Mouse (Mus musculus) lung, embryonic 15.5 days (tissue): Measurements from ENCODE around the gene Dock8. TPM values are rescaled to one million over a fixed set of nuclear protein-coding genes. Genes with fewer than 3 reads are reported as not detected.

Source experiments
- ATAC-seq: fragments of 200-750 bp; cut with Nextera tagmentation; 2 replicates; pipeline ENCODE4 v1.8.0; 2017; ENCODE audit warnings: moderate number of reproducible peaks, borderline replicate concordance; ENCODE audit not compliant: low FRiP score, low TSS enrichment; ENCODE audit errors: extremely low read depth
- H3K27ac ChIP-seq: fragments of 300-500 bp; sonication (generic); 2 replicates; pipeline ENCODE4 v1.5.1; 2015; ENCODE audit warnings: moderate library complexity, mild to moderate bottlenecking, inconsistent platforms
- H3K27me3 ChIP-seq: fragments of 300-500 bp; sonication (generic); 2 replicates; pipeline ENCODE4 v1.6.1; 2015; ENCODE audit warnings: inconsistent platforms
- H3K36me3 ChIP-seq: fragments of 300-500 bp; sonication (generic); 2 replicates; pipeline ENCODE4 v1.6.1; 2015; ENCODE audit warnings: inconsistent platforms
- H3K4me1 ChIP-seq: fragments of 300-500 bp; sonication (generic); 2 replicates; pipeline ENCODE4 v1.6.1; 2015; ENCODE audit warnings: inconsistent platforms
- H3K4me2 ChIP-seq: fragments of 300-500 bp; sonication (generic); 2 replicates; pipeline ENCODE4 v1.6.1; 2015; ENCODE audit warnings: inconsistent platforms, mild to moderate bottlenecking, moderate library complexity
- H3K4me3 ChIP-seq: fragments of 300-500 bp; sonication (generic); 2 replicates; pipeline ENCODE4 v1.5.1; 2015; ENCODE audit warnings: mild to moderate bottlenecking, inconsistent platforms
- H3K9ac ChIP-seq: fragments of 300-500 bp; sonication (generic); 2 replicates; pipeline ENCODE4 v1.6.1; 2015; ENCODE audit warnings: inconsistent platforms
- H3K9me3 ChIP-seq: fragments of 300-500 bp; sonication (generic); 2 replicates; pipeline ENCODE4 v1.6.1; 2016; ENCODE audit warnings: inconsistent platforms
- WGBS: fragments of 180-500 bp; shearing (Covaris S2); methylation state at CpG from one replicate; pipeline ENCODE4 v1.1.7; 2015; 5-methylcytosine and 5-hydroxymethylcytosine counted together
- polyA plus RNA-seq: library from polyadenylated mRNA; unstranded; fragments of >200 nt; fragmentation: Nextera tagmentation; extraction: Ambion mirVana; gene quantifications from 2 replicates; pipeline ENCODE4 v1.2.1, GENCODE M21; 2015

Dock8 gene
- polyA plus RNA-seq, 1 experiment from 2014 or later, result 4.5 TPM

DNA sequence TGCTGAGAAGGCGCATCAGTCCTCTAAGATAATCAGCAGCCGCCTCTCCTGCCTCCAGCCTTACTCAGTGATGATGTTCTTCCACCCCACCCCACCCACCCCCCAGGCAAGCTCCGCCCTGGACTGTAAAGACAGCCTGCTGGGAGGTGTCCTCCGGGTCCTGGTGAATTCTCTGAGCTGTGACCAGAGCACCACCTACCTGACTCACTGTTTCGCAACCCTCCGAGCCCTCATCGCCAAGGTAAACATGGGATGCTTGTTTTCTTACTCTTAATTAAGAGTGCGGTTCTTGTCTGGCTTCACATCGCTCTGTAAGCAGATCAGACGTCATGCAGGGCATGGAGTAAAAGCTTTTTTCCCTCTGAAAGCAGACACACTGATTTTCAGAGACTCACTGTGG lies 172.1 kb downstream of the Dock8 start:
- Histone ChIP-seq H3K4me2 (no peak overlapping the region), H3K9me3 (no peaks in the 10 kb centered on the region), H3K27ac (no peak overlapping the region), H3K27me3 (no peaks in the 10 kb centered on the region), H3K9ac (no peak overlapping the region), H3K4me3 (no peak overlapping the region), H3K4me1 (no peaks in the 10 kb centered on the region), H3K36me3 (no peaks in the 10 kb centered on the region)
- no peak for ATAC-seq
- WGBS, result 45% methylated on average over 10 of the region's 10 CpGs

- Histone ChIP-seq H3K27me3 (no peaks in the 10 kb centered on the region), H3K9me3 (no peaks in the 10 kb centered on the region), H3K36me3 (no peaks in the 10 kb centered on the region), H3K4me1 (no peaks in the 10 kb centered on the region), H3K9ac (no peak overlapping the region), H3K4me2 (no peak overlapping the region), H3K27ac (no peak overlapping the region), H3K4me3 (no peak overlapping the region)
- WGBS, result 84% methylated on average over 11 of the region's 11 CpGs
- ATAC-seq, result no peak
Measured at GRCm38 (mm10) chr19:25176746-25177145, 177.4 kb downstream of the Dock8 start.

GRCm38 (mm10) chr19:25180024-25180423 lies 180.7 kb downstream of the Dock8 start:
- no peak overlapping the region for H3K9ac ChIP-seq
- H3K4me3 ChIP-seq, result no peak overlapping the region
- no peaks in the 10 kb centered on the region for H3K36me3 ChIP-seq
- no peak overlapping the region for H3K4me2 ChIP-seq
- no peaks in the 10 kb centered on the region for H3K27me3 ChIP-seq
- no peak overlapping the region for H3K27ac ChIP-seq
- WGBS, result 66% methylated on average over 6 of the region's 6 CpGs
- peaks cover 3% of the 10 kb centered on the region; the same call in 1 of the 2 replicates for H3K4me1 ChIP-seq
- no peaks in the 10 kb centered on the region for H3K9me3 ChIP-seq
- ATAC-seq, result no peak

DNA sequence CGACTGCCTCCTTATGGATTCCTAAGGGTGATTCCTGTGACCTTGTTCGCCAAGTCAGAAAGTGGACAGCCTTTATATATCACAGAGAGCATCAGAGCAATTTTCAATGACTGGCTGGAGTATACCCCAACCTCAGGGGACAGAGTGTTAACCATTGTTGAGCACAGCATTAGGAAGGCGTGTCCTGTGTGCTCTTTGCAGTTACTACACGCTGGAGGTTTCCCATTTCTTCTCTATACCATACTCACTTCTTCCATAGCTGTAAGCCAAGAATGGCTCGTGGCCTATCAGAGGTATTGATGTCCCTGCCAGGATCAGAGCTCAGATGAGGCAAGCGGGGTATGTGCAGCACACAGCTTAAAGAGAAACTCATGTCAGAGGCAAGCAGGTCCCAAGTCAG lies 181.2 kb downstream of the Dock8 start:
- WGBS, result 74% methylated on average over 6 of the region's 6 CpGs
- H3K9ac ChIP-seq, result no peak overlapping the region
- no peak overlapping the region for H3K27ac ChIP-seq
- no peaks in the 10 kb centered on the region for H3K36me3 ChIP-seq
- ATAC-seq, result no peak
- no peak overlapping the region for H3K4me2 ChIP-seq
- peaks cover 8% of the 10 kb centered on the region for H3K4me1 ChIP-seq
- no peak overlapping the region for H3K4me3 ChIP-seq
- H3K9me3 ChIP-seq, result no peaks in the 10 kb centered on the region
- H3K27me3 ChIP-seq, result no peaks in the 10 kb centered on the region

GRCm38 (mm10) chr19:25184076-25184475 lies 184.7 kb downstream of the Dock8 start:
- Histone ChIP-seq H3K27me3 (no peaks in the 10 kb centered on the region), H3K4me2 (no peak overlapping the region), H3K9me3 (no peaks in the 10 kb centered on the region), H3K36me3 (no peaks in the 10 kb centered on the region), H3K9ac (no peak overlapping the region), H3K27ac (no peak overlapping the region), H3K4me3 (no peak overlapping the region), H3K4me1 (peaks cover 25% of the 10 kb centered on the region)
- 74% methylated on average over 7 of the region's 7 CpGs for WGBS
- no peak for ATAC-seq

DNA sequence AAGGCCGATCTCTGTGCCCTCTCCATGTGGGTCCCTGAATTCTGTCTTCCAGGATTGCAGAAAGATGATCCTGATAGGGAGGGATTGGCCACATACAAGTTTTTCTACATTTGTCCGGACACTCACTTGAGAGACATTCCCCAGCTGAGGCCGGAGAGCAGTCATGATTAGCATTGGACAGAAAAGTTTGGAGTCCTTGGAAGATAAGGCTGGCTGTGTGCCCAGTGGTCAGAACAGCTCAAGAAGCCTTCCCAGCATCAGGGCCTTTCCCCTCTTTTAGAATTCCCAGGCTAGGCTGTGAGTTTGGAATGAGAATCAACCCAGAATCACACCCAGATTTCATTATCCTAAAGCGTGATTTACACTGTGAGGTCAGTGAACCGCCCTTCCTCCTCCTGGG lies 187.0 kb downstream of the Dock8 start:
- H3K9me3 ChIP-seq, result no peaks in the 10 kb centered on the region
- ATAC-seq, result peak; percentile 41; the same call in 1 of the 2 replicates
- H3K4me1 ChIP-seq, result peaks cover 25% of the 10 kb centered on the region
- H3K4me3 ChIP-seq, result no peak overlapping the region
- H3K36me3 ChIP-seq, result no peaks in the 10 kb centered on the region
- H3K4me2 ChIP-seq, result no peak overlapping the region
- H3K9ac ChIP-seq, result no peak overlapping the region
- WGBS, result 55% methylated on average over 5 of the region's 5 CpGs
- H3K27ac ChIP-seq, result peak overlapping the region; percentile 60
- H3K27me3 ChIP-seq, result no peaks in the 10 kb centered on the region

GRCm38 (mm10) chr19:25187681-25188080 lies 188.3 kb downstream of the Dock8 start:
- no peaks in the 10 kb centered on the region for H3K36me3 ChIP-seq
- no peaks in the 10 kb centered on the region for H3K27me3 ChIP-seq
- 62% methylated on average over 18 of the region's 18 CpGs for WGBS
- H3K4me2 ChIP-seq, result peak overlapping the region; percentile 24; the same call in 1 of the 2 replicates
- no peak overlapping the region for H3K9ac ChIP-seq
- H3K4me3 ChIP-seq, result no peak overlapping the region
- peaks cover 25% of the 10 kb centered on the region for H3K4me1 ChIP-seq
- no peak overlapping the region for H3K27ac ChIP-seq
- H3K9me3 ChIP-seq, result no peaks in the 10 kb centered on the region
- no peak for ATAC-seq

DNA sequence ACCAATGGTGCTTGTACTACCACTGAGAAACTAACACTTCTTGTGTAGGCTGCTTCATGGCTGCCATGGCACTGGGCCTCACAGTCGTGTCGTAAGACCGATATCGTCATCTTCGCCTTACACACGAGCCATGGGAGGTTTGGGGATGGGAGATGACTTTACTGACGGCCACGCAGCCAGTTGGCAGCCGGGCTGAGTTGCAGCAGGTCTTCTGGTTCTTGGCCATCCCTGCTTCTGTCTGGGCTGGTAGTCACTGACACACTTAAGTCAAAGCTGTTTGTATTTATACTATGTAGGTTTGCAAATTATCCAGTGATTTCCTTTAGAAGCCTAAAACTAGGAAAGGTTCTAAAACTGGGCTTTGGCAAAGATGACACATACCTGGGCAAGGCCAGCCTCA lies 194.4 kb downstream of the Dock8 start:
- H3K9me3 ChIP-seq, result no peaks in the 10 kb centered on the region
- H3K4me3 ChIP-seq, result no peak overlapping the region
- H3K4me2 ChIP-seq, result no peak overlapping the region
- WGBS, result 93% methylated on average over 9 of the region's 9 CpGs
- no peak overlapping the region for H3K9ac ChIP-seq
- H3K4me1 ChIP-seq, result no peaks in the 10 kb centered on the region
- no peaks in the 10 kb centered on the region for H3K27me3 ChIP-seq
- no peaks in the 10 kb centered on the region for H3K36me3 ChIP-seq
- no peak overlapping the region for H3K27ac ChIP-seq
- no peak for ATAC-seq

- Histone ChIP-seq H3K9me3 (no peaks in the 10 kb centered on the region), H3K4me3 (no peak overlapping the region), H3K27ac (no peak overlapping the region), H3K4me1 (peaks cover 6% of the 10 kb centered on the region), H3K4me2 (no peak overlapping the region), H3K36me3 (no peaks in the 10 kb centered on the region), H3K27me3 (no peaks in the 10 kb centered on the region), H3K9ac (no peak overlapping the region)
- 0 out of 2 replicates have a peak, but pooled peaks have one; percentile 49 for ATAC-seq
- WGBS, result 65% methylated on average over 13 of the region's 13 CpGs
Measured at GRCm38 (mm10) chr19:25200081-25200860, 200.9 kb downstream of the Dock8 start.

- no peak overlapping the region for H3K9ac ChIP-seq
- H3K4me1 ChIP-seq, result peaks cover 11% of the 10 kb centered on the region
- no peaks in the 10 kb centered on the region for H3K36me3 ChIP-seq
- no peak overlapping the region for H3K4me3 ChIP-seq
- H3K27ac ChIP-seq, result no peak overlapping the region
- no peak for ATAC-seq
- H3K9me3 ChIP-seq, result no peaks in the 10 kb centered on the region
- WGBS, result 80% methylated on average over 12 of the region's 12 CpGs
- H3K4me2 ChIP-seq, result no peak overlapping the region
- H3K27me3 ChIP-seq, result 0 out of 2 replicates have a peak, but pooled peaks cover 5% of the 10 kb centered on the region
Measured at GRCm38 (mm10) chr19:25203077-25203476, 203.7 kb downstream of the Dock8 start.

GRCm38 (mm10) chr19:25206969-25207368 lies 207.6 kb downstream of the Dock8 start:
- WGBS, result 76% methylated on average over 12 of the region's 12 CpGs
- no peak overlapping the region for H3K9ac ChIP-seq
- H3K27ac ChIP-seq, result no peak overlapping the region
- H3K27me3 ChIP-seq, result 0 out of 2 replicates have a peak, but pooled peaks cover 5% of the 10 kb centered on the region
- no peak overlapping the region for H3K4me3 ChIP-seq
- no peaks in the 10 kb centered on the region for H3K36me3 ChIP-seq
- ATAC-seq, result no peak
- H3K4me1 ChIP-seq, result peaks cover 9% of the 10 kb centered on the region; the same call in 1 of the 2 replicates
- no peaks in the 10 kb centered on the region for H3K9me3 ChIP-seq
- no peak overlapping the region for H3K4me2 ChIP-seq

DNA sequence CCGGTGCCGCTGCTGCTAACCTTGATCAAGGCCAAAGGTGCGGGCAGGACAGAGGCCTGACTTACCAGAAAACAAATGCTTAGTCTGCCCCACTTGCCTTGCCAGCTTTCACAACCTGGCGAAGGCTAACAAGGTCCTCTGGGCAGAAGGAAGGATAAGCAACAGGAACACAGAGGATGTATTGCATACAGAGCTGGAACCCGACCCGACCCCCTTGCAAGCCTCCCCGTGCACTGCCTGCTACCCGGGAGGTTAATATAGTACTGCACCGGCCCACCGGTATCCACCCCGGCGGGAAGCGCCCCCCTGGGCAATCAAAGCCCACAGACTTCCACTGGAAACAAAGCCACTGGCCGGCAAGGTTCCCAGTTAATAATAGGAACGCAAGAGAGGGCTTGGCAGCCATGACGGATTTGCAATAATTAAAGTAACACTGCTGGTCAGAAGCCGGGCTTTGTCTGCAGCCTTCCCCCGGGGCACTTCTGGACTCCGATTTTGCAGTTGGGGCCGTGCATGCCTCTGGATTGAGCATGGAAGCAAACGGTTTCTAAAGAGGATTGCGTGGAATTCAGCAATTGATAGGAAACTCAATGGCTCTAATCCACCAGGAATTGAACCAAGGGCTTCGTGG lies 208.5 kb downstream of the Dock8 start:
- Histone ChIP-seq H3K9ac (no peak overlapping the region), H3K9me3 (no peaks in the 10 kb centered on the region), H3K36me3 (no peaks in the 10 kb centered on the region), H3K4me1 (peaks cover 9% of the 10 kb centered on the region; the same call in 1 of the 2 replicates), H3K27ac (no peak overlapping the region), H3K4me2 (peak overlapping the region; percentile 26; the same call in 1 of the 2 replicates), H3K27me3 (0 out of 2 replicates have a peak, but pooled peaks cover 5% of the 10 kb centered on the region), H3K4me3 (no peak overlapping the region)
- ATAC-seq, result no peak
- 24% methylated on average over 23 of the region's 23 CpGs for WGBS
